Mouse (Mus musculus): ENCODE results near the gene Cmtm2a.
"Not testable (repeated sequence)": the region's sequence is repeated elsewhere in the genome, so short reads cannot be mapped to it uniquely, and the experiment has no call there.

Cmtm2a gene

GRCm38 (mm10) chr8:104293081-104293480 is at the start of gene Cmtm2a:
Gene Cmtm2a, minus strand, starts transcription at chr8:104293181.
- not testable (repeated sequence) for DNase-seq (ENCODE audit: low read depth, low spot score)

DNA sequence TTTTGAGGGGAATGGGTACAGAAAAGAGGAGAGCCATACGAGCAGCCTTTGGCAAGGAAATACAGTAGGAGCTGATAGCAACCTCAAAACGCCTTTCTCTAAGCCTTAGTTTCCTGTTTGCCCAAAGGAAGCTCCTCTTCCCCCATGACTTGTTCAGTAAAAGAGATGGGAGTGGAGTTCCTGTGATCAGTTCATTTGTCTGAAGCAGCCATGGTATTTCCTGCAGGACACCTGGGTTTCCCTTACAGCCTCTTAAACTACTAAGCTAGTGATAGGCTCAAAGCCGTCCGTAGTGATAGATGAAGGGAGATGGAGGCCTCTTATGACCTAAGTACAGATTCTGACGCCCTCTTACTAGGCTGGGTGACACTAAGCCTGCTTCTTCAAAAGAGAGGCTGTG is 49.4 kb upstream of the Cmtm2a start:
- DNase-seq (ENCODE audit: low read depth, low spot score): no peak

DNA sequence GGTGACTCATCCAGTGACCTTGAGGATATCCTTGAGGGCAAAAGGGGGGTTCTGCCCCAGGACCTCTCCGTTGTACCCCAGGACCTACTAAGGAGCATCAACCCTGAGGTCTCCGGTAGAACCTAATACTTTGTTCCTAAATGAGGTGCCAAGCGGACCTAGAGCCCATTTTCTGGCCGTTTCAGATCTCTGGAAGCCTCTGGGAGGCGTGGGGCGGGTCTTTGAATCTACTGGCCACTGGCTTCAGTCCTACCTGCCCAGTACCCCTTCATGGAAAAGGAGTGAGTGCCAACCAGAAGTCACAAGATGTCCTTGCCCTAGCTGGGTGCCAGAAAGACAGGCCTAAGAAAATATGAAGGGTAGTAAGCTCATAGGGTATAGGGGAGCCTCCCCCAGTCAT is 48.7 kb upstream of the Cmtm2a start:
- DNase-seq (ENCODE audit: low read depth, low spot score): no peak

- peak; percentile 84 for DNase-seq (ENCODE audit: low read depth, low spot score)
Measured at GRCm38 (mm10) chr8:104341106-104341561, 48.2 kb upstream of the Cmtm2a start.

DNA sequence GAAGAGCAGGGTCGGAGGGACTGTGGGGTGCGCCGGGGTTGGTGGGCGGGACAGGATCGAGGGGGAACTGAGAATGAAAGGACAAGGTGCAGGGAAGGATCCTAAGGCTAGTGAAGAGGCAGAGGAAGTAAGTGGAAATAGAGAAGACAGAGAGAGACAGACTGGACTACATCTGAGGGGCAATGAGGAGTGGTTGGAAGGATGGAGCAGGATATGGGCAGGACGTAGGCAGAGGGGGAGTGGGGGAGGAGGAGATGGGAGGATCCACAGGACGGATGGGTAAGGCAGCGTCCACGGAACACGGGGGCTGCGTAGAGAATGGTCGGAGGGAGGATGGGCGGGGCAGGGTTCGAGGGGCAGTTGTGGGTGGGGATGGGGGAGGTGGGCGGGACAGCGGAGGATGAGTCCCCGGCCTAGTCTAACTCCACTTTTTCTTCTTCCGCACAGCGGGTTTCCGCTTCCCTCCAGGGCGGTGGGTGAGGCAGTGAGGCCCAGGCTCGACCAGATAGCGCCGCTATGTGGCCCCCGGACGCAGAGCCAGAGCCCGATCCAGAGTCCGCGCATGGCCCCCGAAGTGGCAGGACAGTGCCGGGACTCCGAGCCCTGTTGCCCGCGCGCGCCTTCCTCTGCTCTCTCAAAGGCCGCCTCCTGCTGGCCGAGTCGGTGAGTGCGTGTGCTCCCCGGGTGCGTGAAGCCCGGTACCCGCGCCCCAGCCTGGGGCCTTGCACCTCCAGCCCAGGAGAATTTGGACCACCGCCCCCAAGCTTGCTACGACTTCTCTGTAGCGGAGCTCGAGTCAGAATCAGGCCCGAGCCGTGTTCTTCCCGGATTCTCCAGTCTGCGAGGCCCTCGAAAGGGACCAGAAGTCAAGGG is 47.5 kb upstream of the Cmtm2a start:
- DNase-seq (ENCODE audit: low read depth, low spot score): peak; percentile 84

GRCm38 (mm10) chr8:104339983-104340232 is 46.9 kb upstream of the Cmtm2a start:
- no peak for DNase-seq (ENCODE audit: low read depth, low spot score)

- DNase-seq (ENCODE audit: low read depth, low spot score): no peak
Measured at GRCm38 (mm10) chr8:104339229-104339982, 46.4 kb upstream of the Cmtm2a start, which contains the start of gene Cmtm3. Gene Cmtm3, plus strand, starts transcription at chr8:104339410.

DNA sequence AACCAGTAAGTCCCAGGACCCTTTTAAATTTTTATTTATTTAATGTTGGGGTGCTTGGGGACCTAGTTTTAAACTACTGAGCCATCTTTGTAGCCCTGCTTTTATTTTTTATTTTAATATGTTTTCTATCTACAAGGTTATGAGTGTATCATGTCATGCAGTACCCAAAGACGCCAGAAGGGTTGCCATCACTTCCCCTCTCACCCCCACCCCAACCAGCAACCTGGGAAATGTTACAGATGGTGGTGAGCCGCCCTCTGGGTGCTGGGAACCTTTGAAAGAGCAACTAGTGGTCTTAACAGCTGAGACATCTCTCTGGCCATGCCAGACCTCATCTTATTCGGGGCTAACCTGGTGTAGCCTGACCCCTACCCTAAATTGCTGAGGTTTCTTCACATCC is 44.9 kb upstream of the Cmtm2a start:
- DNase-seq (ENCODE audit: low read depth, low spot score): no peak

- DNase-seq (ENCODE audit: low read depth, low spot score): no peak
Measured at GRCm38 (mm10) chr8:104336806-104337205, 43.8 kb upstream of the Cmtm2a start.

- no peak for DNase-seq (ENCODE audit: low read depth, low spot score)
Measured at GRCm38 (mm10) chr8:104334196-104334595, 41.2 kb upstream of the Cmtm2a start.

- no peak for DNase-seq (ENCODE audit: low read depth, low spot score)
Measured at GRCm38 (mm10) chr8:104333786-104334185, 40.8 kb upstream of the Cmtm2a start.

- DNase-seq (ENCODE audit: low read depth, low spot score): no peak
Measured at GRCm38 (mm10) chr8:104332665-104333631, 40.0 kb upstream of the Cmtm2a start.

DNA sequence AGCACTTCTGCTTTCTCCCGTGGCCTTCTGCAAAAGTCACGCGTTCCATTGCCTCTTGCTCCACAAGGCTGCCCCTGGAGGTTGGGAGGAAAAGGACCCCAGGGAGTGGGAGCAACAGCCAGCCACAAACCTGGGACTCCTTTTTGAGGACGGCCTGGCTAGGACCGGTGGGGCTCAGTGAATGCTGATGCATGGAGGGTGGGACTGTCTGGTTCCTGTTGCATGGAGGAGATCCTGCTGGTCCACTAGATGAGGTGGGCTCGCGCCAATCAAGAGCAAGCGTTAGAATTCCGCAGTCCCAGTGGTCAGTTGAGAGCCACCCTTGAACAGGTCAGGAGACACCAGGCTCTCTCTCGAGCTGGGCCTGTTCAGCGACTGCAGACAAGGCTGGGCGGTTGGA is 28.9 kb upstream of the Cmtm2a start, which contains the start of gene Cmtm2b:
Cmtm2b (plus strand) TSS at position 301 of the 400 bp plus-strand sequence.
- DNase-seq (ENCODE audit: low read depth, low spot score): not testable (repeated sequence)

- not testable (repeated sequence) for DNase-seq (ENCODE audit: low read depth, low spot score)
Measured at GRCm38 (mm10) chr8:104321267-104321666, 28.3 kb upstream of the Cmtm2a start, which contains the start of gene Gm11020. Gene Gm11020, plus strand, starts transcription at chr8:104321567.

DNA sequence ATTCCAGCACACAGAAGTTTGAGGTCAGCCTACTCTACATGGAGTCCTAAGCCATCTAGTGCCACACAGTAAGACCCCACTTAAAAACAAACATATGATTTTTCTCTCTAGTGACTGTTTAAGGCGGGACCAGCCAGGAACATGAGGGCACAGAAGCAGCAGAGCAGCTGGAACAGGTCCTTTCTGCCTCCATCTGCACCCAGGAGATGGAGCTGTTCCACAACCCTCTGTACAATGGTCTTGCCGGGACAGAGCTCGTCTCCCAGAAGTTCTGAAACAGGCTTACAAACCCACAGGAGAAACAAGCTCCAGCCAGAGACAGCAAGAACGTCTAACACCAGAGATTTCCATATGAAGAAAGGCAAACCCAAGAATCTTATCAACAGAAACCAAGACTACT is 20.3 kb upstream of the Cmtm2a start:
- no peak for DNase-seq (ENCODE audit: low read depth, low spot score)

- not testable (repeated sequence) for DNase-seq (ENCODE audit: low read depth, low spot score)
Measured at GRCm38 (mm10) chr8:104312023-104312422, 19.0 kb upstream of the Cmtm2a start.

DNA sequence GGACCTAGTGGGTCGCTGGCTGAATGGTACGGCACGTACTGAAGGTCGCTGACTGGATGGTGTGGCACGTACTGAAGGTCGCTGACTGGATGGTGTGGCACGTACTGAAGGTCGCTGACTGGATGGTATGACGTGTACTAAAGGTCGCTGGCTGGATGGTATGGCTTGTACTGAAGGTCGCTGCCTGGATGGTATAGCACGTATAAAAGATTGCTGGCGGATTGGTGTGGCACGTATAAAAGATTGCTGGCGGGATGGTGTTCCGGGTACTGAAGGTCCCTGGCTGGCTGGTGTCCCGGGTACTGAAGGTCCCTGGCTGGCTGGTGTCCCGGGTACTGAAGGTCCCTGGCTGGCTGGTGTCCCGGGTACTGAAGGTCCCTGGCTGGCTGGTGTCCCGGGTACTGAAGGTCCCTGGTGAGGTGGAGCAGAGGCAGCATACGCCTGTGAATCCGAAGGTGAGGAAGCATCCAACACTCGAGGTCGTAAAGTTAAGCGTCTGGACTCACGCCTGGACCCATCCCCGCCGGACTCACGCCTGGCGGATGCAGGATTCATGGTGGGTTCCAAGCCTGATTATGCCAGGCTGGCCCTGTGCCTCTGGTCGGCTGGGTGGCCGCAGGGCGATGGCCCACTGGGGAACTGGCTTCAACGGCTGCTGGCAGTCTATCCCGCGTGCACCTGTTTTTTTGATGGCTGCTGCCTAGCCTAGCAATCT is 16.6 kb upstream of the Cmtm2a start, which contains the start of the genes Gm45711 and Cmtm1:
Gm45711 (minus strand) TSS at position 641 of the 715 bp plus-strand sequence.
Cmtm1 (minus strand) TSS at position 705 of the 715 bp plus-strand sequence.
- DNase-seq (ENCODE audit: low read depth, low spot score): not testable (repeated sequence)

DNA sequence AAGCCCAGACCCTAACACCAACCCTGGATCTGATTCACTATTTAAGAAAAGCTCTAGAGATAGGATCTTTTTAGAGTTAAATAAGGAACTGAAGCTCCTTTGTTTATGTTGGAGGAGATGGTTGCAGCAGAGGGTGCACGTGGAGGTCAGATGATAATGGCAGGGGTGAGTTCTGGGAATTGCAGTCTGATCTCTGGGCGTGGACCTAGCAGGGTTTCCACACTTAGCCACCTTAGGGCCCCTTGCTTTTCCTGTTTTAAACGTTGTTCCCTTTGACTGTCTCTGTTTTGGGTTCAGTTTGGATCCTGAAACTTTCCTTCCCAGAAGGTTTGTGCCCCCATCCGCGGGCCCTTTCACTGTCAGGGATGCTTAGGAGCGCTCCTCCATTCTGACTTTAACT is 15.4 kb upstream of the Cmtm2a start:
- DNase-seq (ENCODE audit: low read depth, low spot score): not testable (repeated sequence)

- DNase-seq (ENCODE audit: low read depth, low spot score): no peak
Measured at GRCm38 (mm10) chr8:104304962-104305361, 12.0 kb upstream of the Cmtm2a start.

GRCm38 (mm10) chr8:104302536-104302935 is 9.6 kb upstream of the Cmtm2a start:
- DNase-seq (ENCODE audit: low read depth, low spot score): not testable (repeated sequence)

All from mesoderm, embryonic 11.5 days (tissue).